Mouse (Mus musculus) lung, embryonic 16.5 days (tissue): Measurements from ENCODE around the gene Oas1a. TPM values are rescaled to one million over a fixed set of nuclear protein-coding genes. Genes with fewer than 3 reads are reported as not detected.
"Not testable (repeated sequence)": the region's sequence is repeated elsewhere in the genome, so short reads cannot be mapped to it uniquely, and the experiment has no call there.

Experiments
- ATAC-seq: fragments of 200-750 bp; cut with Nextera tagmentation; 2 replicates; pipeline ENCODE4 v1.8.0; 2017; ENCODE audit warnings: low read depth, mild to moderate bottlenecking, moderate library complexity
- H3K27ac ChIP-seq: fragments of 300-500 bp; sonication (generic); 2 replicates; pipeline ENCODE4 v1.5.1; 2014; ENCODE audit warnings: mild to moderate bottlenecking, control low read depth, low read length
- H3K27me3 ChIP-seq: fragments of 300-500 bp; sonication (generic); 2 replicates; pipeline ENCODE4 v1.6.1; 2014; ENCODE audit warnings: low read depth, low read length, mixed read lengths; ENCODE audit not compliant: control insufficient read depth, insufficient read depth
- H3K36me3 ChIP-seq: fragments of 300-500 bp; sonication (generic); 2 replicates; pipeline ENCODE4 v1.6.1; 2014; ENCODE audit warnings: low read length; ENCODE audit not compliant: control insufficient read depth, insufficient read depth
- H3K4me1 ChIP-seq: fragments of 300-500 bp; sonication (generic); replicated peaks from 2 replicates; pipeline ENCODE4 v1.6.1; 2014; ENCODE audit warnings: low read length, mixed read lengths; ENCODE audit not compliant: control insufficient read depth, insufficient read depth
- H3K4me2 ChIP-seq: fragments of 300-500 bp; sonication (generic); 2 replicates; pipeline ENCODE4 v1.6.1; 2014; ENCODE audit warnings: low read depth, low read length, control low read depth
- H3K4me3 ChIP-seq: fragments of 300-500 bp; sonication (generic); 2 replicates; pipeline ENCODE4 v1.5.1; 2014; ENCODE audit warnings: mild to moderate bottlenecking, low read length, control low read depth
- H3K9ac ChIP-seq: fragments of 300-500 bp; sonication (generic); 2 replicates; pipeline ENCODE4 v1.6.1; 2014; ENCODE audit warnings: low read length, control low read depth
- H3K9me3 ChIP-seq: fragments of 300-500 bp; sonication (generic); 2 replicates; pipeline ENCODE4 v1.6.1; 2016; ENCODE audit warnings: low read length; ENCODE audit not compliant: control insufficient read depth
- WGBS: fragments of 180-500 bp; shearing (Covaris S2); extraction: QIAGEN DNeasy Blood & Tissue Kit; methylation state at CpG from one replicate; pipeline ENCODE4 v1.1.7; 2014; 5-methylcytosine and 5-hydroxymethylcytosine counted together
- polyA plus RNA-seq: library from polyadenylated mRNA; unstranded; fragments of >200 nt; fragmentation: Nextera tagmentation; extraction: Ambion mirVana; gene quantifications from 2 replicates; pipeline ENCODE4 v1.2.1, GENCODE M21; 2015

The Oas1a gene
- polyA plus RNA-seq, 1 experiment from 2014 or later: 1.0 TPM

GRCm38 (mm10) chr5:120887831-120888230 lies 19.5 kb downstream of the Oas1a start:
- Histone ChIP-seq H3K9ac (no peak overlapping the region), H3K4me2 (no peak overlapping the region), H3K4me3 (no peak overlapping the region), H3K27me3 (no peaks in the 10 kb centered on the region), H3K4me1 (no peaks in the 10 kb centered on the region), H3K27ac (no peak overlapping the region), H3K36me3 (no peaks in the 10 kb centered on the region), H3K9me3 (no peaks in the 10 kb centered on the region)
- 33% methylated on average over 6 of the region's 6 CpGs for whole genome bisulfite sequencing
- no peak for ATAC-seq

- not testable (repeated sequence) for H3K27ac ChIP-seq, H3K4me1 ChIP-seq, H3K4me2 ChIP-seq, H3K9ac ChIP-seq, H3K4me3 ChIP-seq, ATAC-seq, H3K36me3 ChIP-seq, H3K9me3 ChIP-seq, H3K27me3 ChIP-seq
- 6% methylated on average over 5 of the region's 9 CpGs for whole genome bisulfite sequencing
Observed at GRCm38 (mm10) chr5:120887413-120887812, 19.9 kb downstream of the Oas1a start, which contains the start of gene Oas1g. TSS of gene Oas1g (minus strand) at chr5:120887613.

- not testable (repeated sequence) for H3K9ac ChIP-seq, H3K4me1 ChIP-seq, H3K27ac ChIP-seq, ATAC-seq, H3K4me2 ChIP-seq, H3K36me3 ChIP-seq, H3K27me3 ChIP-seq, H3K9me3 ChIP-seq, H3K4me3 ChIP-seq
- 91% methylated on average over 6 of the region's 6 CpGs for WGBS
Observed at GRCm38 (mm10) chr5:120881681-120882080, 25.6 kb downstream of the Oas1a start.

- not testable (repeated sequence) for H3K9ac ChIP-seq, H3K4me2 ChIP-seq, H3K27me3 ChIP-seq, H3K4me1 ChIP-seq, H3K4me3 ChIP-seq, ATAC-seq, H3K36me3 ChIP-seq, H3K9me3 ChIP-seq, H3K27ac ChIP-seq
- 44% methylated on average over 2 of the region's 2 CpGs for WGBS
Observed at GRCm38 (mm10) chr5:120878803-120879202, 28.5 kb downstream of the Oas1a start.

GRCm38 (mm10) chr5:120877407-120877806 lies 29.9 kb downstream of the Oas1a start:
- not testable (repeated sequence) for H3K9ac ChIP-seq, H3K4me1 ChIP-seq, H3K27ac ChIP-seq, H3K9me3 ChIP-seq, H3K4me2 ChIP-seq, H3K36me3 ChIP-seq, H3K27me3 ChIP-seq, ATAC-seq, H3K4me3 ChIP-seq
- WGBS: 66% methylated on average over 2 of the region's 2 CpGs

- H3K9me3 ChIP-seq, H3K36me3 ChIP-seq, H3K27me3 ChIP-seq, H3K27ac ChIP-seq, H3K4me3 ChIP-seq, H3K9ac ChIP-seq, H3K4me1 ChIP-seq, H3K4me2 ChIP-seq, ATAC-seq: not testable (repeated sequence)
- WGBS: 59% methylated on average over 2 of the region's 3 CpGs
Observed at GRCm38 (mm10) chr5:120876839-120877238, 30.5 kb downstream of the Oas1a start.

GRCm38 (mm10) chr5:120871469-120871868 lies 35.9 kb downstream of the Oas1a start:
- H3K36me3 ChIP-seq: no peaks in the 10 kb centered on the region
- no peaks in the 10 kb centered on the region for H3K9me3 ChIP-seq
- H3K4me3 ChIP-seq: no peak overlapping the region
- H3K4me1 ChIP-seq: no peaks in the 10 kb centered on the region
- H3K9ac ChIP-seq: no peak overlapping the region
- no peak overlapping the region for H3K27ac ChIP-seq
- H3K4me2 ChIP-seq: no peak overlapping the region
- 41% methylated on average over 2 of the region's 2 CpGs for WGBS
- no peaks in the 10 kb centered on the region; the same call in 1 of the 2 replicates for H3K27me3 ChIP-seq
- no peak for ATAC-seq

GRCm38 (mm10) chr5:120870782-120871181 lies 36.5 kb downstream of the Oas1a start:
- H3K9me3 ChIP-seq: no peaks in the 10 kb centered on the region
- no peak overlapping the region for H3K4me2 ChIP-seq
- H3K4me1 ChIP-seq: no peaks in the 10 kb centered on the region
- H3K9ac ChIP-seq: no peak overlapping the region
- no peaks in the 10 kb centered on the region; the same call in 1 of the 2 replicates for H3K27me3 ChIP-seq
- ATAC-seq: no peak
- H3K27ac ChIP-seq: no peak overlapping the region
- no peak overlapping the region for H3K4me3 ChIP-seq
- 56% methylated on average over 7 of the region's 7 CpGs for WGBS
- H3K36me3 ChIP-seq: no peaks in the 10 kb centered on the region

GRCm38 (mm10) chr5:120870081-120870480 lies 37.2 kb downstream of the Oas1a start:
- no peaks in the 10 kb centered on the region for H3K36me3 ChIP-seq
- H3K4me3 ChIP-seq: no peak overlapping the region
- no peaks in the 10 kb centered on the region; the same call in 1 of the 2 replicates for H3K27me3 ChIP-seq
- H3K4me2 ChIP-seq: no peak overlapping the region
- WGBS: 40% methylated on average over 3 of the region's 3 CpGs
- ATAC-seq: no peak
- no peak overlapping the region for H3K27ac ChIP-seq
- no peaks in the 10 kb centered on the region for H3K4me1 ChIP-seq
- H3K9ac ChIP-seq: no peak overlapping the region
- H3K9me3 ChIP-seq: no peaks in the 10 kb centered on the region

GRCm38 (mm10) chr5:120869436-120870015 lies 37.8 kb downstream of the Oas1a start:
- Histone ChIP-seq H3K27ac (no peak overlapping the region), H3K4me3 (no peak overlapping the region), H3K4me1 (no peaks in the 10 kb centered on the region), H3K9me3 (no peaks in the 10 kb centered on the region), H3K9ac (no peak overlapping the region), H3K36me3 (no peaks in the 10 kb centered on the region), H3K4me2 (no peak overlapping the region), H3K27me3 (no peaks in the 10 kb centered on the region; the same call in 1 of the 2 replicates)
- no peak for ATAC-seq
- 82% methylated on average over 7 of the region's 7 CpGs for WGBS
